Mouse (Mus musculus) liver, adult 2 months (tissue): ENCODE data around the gene Tcirg1. TPM values are rescaled to one million over a fixed set of nuclear protein-coding genes. Genes with fewer than 3 reads are reported as not detected.

ENCODE experiments used
- DNase-seq: peaks from one replicate; pipeline ENCODE4 v3.0.0-alpha.2; 2011; ENCODE audit warnings: low read depth, low spot score; ENCODE audit errors: extremely low read depth
- H3K27ac ChIP-seq: fragments of 200-500 bp; replicated peaks from 2 replicates; pipeline ENCODE4 v1.5.1; 2012; ENCODE audit warnings: low read depth, mild to moderate bottlenecking, control low read depth, inconsistent platforms, low read length; ENCODE audit not compliant: insufficient read depth
- H3K27me3 ChIP-seq: fragments of 200-500 bp; 2 replicates; pipeline ENCODE4 v1.6.1; 2012; ENCODE audit warnings: mild to moderate bottlenecking, moderate library complexity, low read length, inconsistent platforms; ENCODE audit not compliant: control insufficient read depth, insufficient read depth
- H3K36me3 ChIP-seq: fragments of 200-500 bp; 2 replicates; pipeline ENCODE4 v1.6.1; 2012; ENCODE audit warnings: low read length, inconsistent platforms; ENCODE audit not compliant: control insufficient read depth, insufficient read depth
- H3K4me1 ChIP-seq: fragments of 200-500 bp; 2 replicates; pipeline ENCODE4 v1.6.1; 2011; ENCODE audit warnings: low read length; ENCODE audit not compliant: control insufficient read depth, insufficient read depth
- H3K4me3 ChIP-seq: fragments of 200-500 bp; 2 replicates; pipeline ENCODE4 v1.5.1; 2011; ENCODE audit warnings: low read depth, mild to moderate bottlenecking, control low read depth, low read length, moderate library complexity; ENCODE audit not compliant: insufficient read depth
- H3K79me2 ChIP-seq: fragments of 200-500 bp; 2 replicates; pipeline ENCODE4 v1.6.1; 2012; ENCODE audit warnings: inconsistent platforms, mild to moderate bottlenecking, low read length, moderate library complexity; ENCODE audit not compliant: control insufficient read depth, insufficient read depth
- H3K9ac ChIP-seq: fragments of 200-500 bp; 2 replicates; pipeline ENCODE4 v1.6.1; 2012; ENCODE audit warnings: low read depth, mild to moderate bottlenecking, control low read depth, inconsistent platforms, low read length
- CTCF ChIP-seq: fragments of 200-500 bp; IDR thresholded peaks from 2 replicates; pipeline ENCODE4 v1.5.1; 2011; ENCODE audit warnings: low read depth, low read length, control low read depth
- POLR2A ChIP-seq: fragments of 200-500 bp; IDR thresholded peaks from 2 replicates; pipeline ENCODE4 v1.6.1; 2011; ENCODE audit warnings: low read length, control low read depth; ENCODE audit not compliant: insufficient read depth; ENCODE audit errors: extremely low read depth
- WGBS: fragments of 180-500 bp; shearing (Covaris S2); methylation state at CpG from one replicate; pipeline ENCODE4 v1.1.7; 2018; 5-methylcytosine and 5-hydroxymethylcytosine counted together
- polyA plus RNA-seq: library from polyadenylated mRNA; depleted of rRNA; stranded (reverse); fragments of >200 nt; gene quantifications from 2 replicates; pipeline ENCODE4 v1.2.3, GENCODE M21; 2012
- total RNA-seq: library from RNA; depleted of rRNA; stranded (reverse); fragments of >200 nt; gene quantifications from 2 replicates; pipeline ENCODE4 v1.2.3, GENCODE M21; 2014

Tcirg1 gene
- total and polyA plus RNA-seq, 2 experiments: 35.6 to 123 TPM

DNA sequence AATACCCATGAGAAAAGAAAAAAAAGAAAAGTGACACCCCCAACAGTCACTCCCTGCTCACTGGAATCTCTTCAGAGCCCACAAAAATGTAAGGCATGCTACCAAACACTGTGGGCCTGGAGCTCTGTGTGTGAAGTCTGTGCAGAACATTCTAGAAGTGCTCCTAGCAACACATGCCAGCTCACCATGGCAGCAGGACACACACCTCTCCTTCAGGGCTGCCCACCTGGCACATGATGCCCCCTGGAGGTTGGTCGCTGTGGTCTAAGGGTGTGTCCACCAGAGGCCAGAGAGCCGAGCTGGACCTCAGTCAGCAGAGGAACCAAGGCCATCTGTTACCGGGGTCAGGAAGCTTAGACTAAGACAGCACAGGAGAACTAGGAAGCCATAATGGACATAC lies 19.3 kb upstream of the Tcirg1 start:
- Histone ChIP-seq H3K79me2 (no peaks in the 10 kb centered on the region), H3K27ac (no peak overlapping the region), H3K4me3 (no peak overlapping the region), H3K27me3 (no peaks in the 10 kb centered on the region), H3K36me3 (no peaks in the 10 kb centered on the region), H3K4me1 (peaks cover 10% of the 10 kb centered on the region; the same call in 1 of the 2 replicates), H3K9ac (no peak overlapping the region)
- TF ChIP-seq POLR2A (no peak), CTCF (no peak)
- WGBS: 75% methylated on average over 3 of the region's 3 CpGs
- DNase-seq: no peak

DNA sequence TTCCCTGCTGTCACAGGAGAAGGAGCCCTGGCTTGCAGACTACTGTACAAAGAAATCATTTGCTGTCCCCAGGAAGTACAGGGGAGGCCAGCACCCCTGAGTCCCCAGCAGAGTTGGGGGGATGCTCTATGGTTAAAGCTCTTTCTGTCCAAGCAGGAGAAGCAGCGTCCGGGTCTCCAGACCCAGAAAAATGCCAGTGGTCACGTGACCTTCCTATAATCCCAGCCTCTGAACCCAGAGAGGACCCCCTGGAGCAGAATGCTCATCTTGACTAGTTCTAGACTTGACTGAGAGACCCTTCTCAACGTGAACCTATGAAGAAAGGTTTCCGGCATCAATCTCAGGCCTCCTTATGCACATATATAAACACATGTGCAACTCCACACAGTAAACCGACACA lies 18.9 kb upstream of the Tcirg1 start:
- H3K79me2 ChIP-seq: no peaks in the 10 kb centered on the region
- no peak overlapping the region for H3K4me3 ChIP-seq
- no peaks in the 10 kb centered on the region for H3K27me3 ChIP-seq
- peaks cover 10% of the 10 kb centered on the region; the same call in 1 of the 2 replicates for H3K4me1 ChIP-seq
- TF ChIP-seq CTCF: no peak
- no peak for TF ChIP-seq POLR2A
- no peak overlapping the region for H3K9ac ChIP-seq
- 97% methylated on average over 6 of the region's 6 CpGs for WGBS
- H3K27ac ChIP-seq: no peak overlapping the region
- no peaks in the 10 kb centered on the region for H3K36me3 ChIP-seq
- no peak for DNase-seq

GRCm38 (mm10) chr19:3924868-3925267 lies 17.9 kb upstream of the Tcirg1 start:
- no peak overlapping the region for H3K4me3 ChIP-seq
- no peaks in the 10 kb centered on the region for H3K27me3 ChIP-seq
- no peak overlapping the region for H3K27ac ChIP-seq
- no peak for TF ChIP-seq POLR2A
- TF ChIP-seq CTCF: no peak
- H3K79me2 ChIP-seq: no peaks in the 10 kb centered on the region
- peaks cover 6% of the 10 kb centered on the region; the same call in 1 of the 2 replicates for H3K4me1 ChIP-seq
- H3K9ac ChIP-seq: no peak overlapping the region
- 56% methylated on average over 7 of the region's 7 CpGs for WGBS
- H3K36me3 ChIP-seq: no peaks in the 10 kb centered on the region
- peak; percentile 79 for DNase-seq

- no peak for DNase-seq
- 79% methylated on average over 8 of the region's 8 CpGs for WGBS
- no peak overlapping the region; the same call in 1 of the 2 replicates for H3K27ac ChIP-seq
Observed at GRCm38 (mm10) chr19:3924190-3924589, 17.3 kb upstream of the Tcirg1 start.

DNA sequence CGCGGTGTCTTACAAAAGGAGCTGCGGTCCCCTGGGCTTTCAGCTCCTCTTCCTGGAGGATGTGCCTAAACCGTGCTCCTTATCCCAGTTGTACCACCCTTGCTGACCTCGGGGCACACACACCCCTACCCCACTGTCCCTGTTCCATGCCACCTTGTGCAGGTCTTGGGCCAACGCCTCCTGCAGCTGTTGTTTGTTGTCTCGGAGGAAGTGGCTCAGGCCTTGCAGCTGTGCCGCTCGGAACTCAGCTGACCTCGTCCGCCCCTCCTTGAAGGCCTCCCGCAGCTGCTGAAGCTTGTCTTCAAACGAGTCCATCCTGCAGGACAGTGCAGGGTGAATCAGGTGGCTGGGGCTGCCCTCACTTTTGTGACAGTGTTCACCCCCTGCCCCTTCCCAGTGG lies 16.7 kb upstream of the Tcirg1 start:
- 72% methylated on average over 13 of the region's 13 CpGs for WGBS
- DNase-seq: no peak
- no peak overlapping the region for H3K4me3 ChIP-seq
- H3K36me3 ChIP-seq: no peaks in the 10 kb centered on the region
- H3K27me3 ChIP-seq: no peaks in the 10 kb centered on the region
- no peak for TF ChIP-seq POLR2A
- TF ChIP-seq CTCF: no peak
- no peaks in the 10 kb centered on the region for H3K79me2 ChIP-seq
- no peak overlapping the region for H3K9ac ChIP-seq
- H3K27ac ChIP-seq: peak overlapping the region; percentile 10; the same call in 1 of the 2 replicates
- peaks cover 2% of the 10 kb centered on the region; the same call in 1 of the 2 replicates for H3K4me1 ChIP-seq

More at GRCm38 (mm10) chr19:3924190-3924589, 17.3 kb upstream of the Tcirg1 start:
- H3K27me3 ChIP-seq: no peaks in the 10 kb centered on the region
- no peak overlapping the region for H3K4me3 ChIP-seq
- H3K79me2 ChIP-seq: no peaks in the 10 kb centered on the region
- H3K4me1 ChIP-seq: peaks cover 2% of the 10 kb centered on the region; the same call in 1 of the 2 replicates
- no peak overlapping the region for H3K9ac ChIP-seq
- H3K36me3 ChIP-seq: no peaks in the 10 kb centered on the region
- TF ChIP-seq CTCF: no peak
- no peak for TF ChIP-seq POLR2A

- Histone ChIP-seq H3K4me1 (peaks cover 2% of the 10 kb centered on the region; the same call in 1 of the 2 replicates), H3K79me2 (no peaks in the 10 kb centered on the region), H3K4me3 (no peak overlapping the region), H3K27me3 (no peaks in the 10 kb centered on the region), H3K27ac (peak overlapping the region; percentile 10; the same call in 1 of the 2 replicates), H3K9ac (no peak overlapping the region), H3K36me3 (no peaks in the 10 kb centered on the region)
- DNase-seq: no peak
- TF ChIP-seq CTCF (no peak), POLR2A (no peak)
- WGBS: 68% methylated on average over 10 of the region's 10 CpGs
Observed at GRCm38 (mm10) chr19:3922661-3923371, 15.9 kb upstream of the Tcirg1 start.
